8 mouse cellular contexts compared by ENCODE assay signal in the genomic region with DNA sequence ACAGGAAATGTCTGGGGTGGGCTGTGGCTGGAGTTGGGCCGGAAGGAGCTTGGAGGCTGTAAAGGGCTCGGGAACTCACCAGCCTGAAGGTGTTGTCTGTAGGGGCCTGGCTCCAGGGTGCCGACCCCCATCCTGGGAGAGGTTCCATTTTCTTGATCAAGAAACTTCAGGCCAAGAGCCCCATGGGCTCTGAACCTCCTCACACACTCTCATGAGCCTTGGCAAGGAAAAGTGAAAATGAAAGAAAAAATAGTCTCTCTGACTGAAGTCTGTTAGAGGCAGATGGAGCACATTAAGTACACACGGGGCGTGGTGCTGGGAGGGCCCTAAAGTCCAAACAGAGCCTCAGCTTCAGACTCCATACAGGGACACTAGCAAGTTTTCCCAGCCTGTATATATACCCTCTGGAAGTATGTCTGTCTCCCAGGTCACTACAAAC. TPM values are rescaled to one million over a fixed set of nuclear protein-coding genes. Genes with fewer than 3 reads are reported as not detected.
A peak's percentile ranks its signal among the peaks of the same experiment; 100 is the strongest.
DNase-seq lines count a peak whose midpoint lies in the region; ATAC-seq lines count a peak whose summit lies in the region.

No protein-coding gene starts in this region.

- no peaks in the 10 kb centered on the region for H3K9me3 ChIP-seq in intestine, embryonic 14.5 days (ENCODE audit: control insufficient read depth, low read length)
- H3K9me3 ChIP-seq in liver, embryonic 15.5 days (replicated peaks), result no peaks in the 10 kb centered on the region

- H3K4me2 ChIP-seq in intestine, embryonic 14.5 days (ENCODE audit: low read length), result peak overlapping the region; percentile 48
- peak overlapping the region; percentile 87 for H3K4me2 ChIP-seq in liver, embryonic 15.5 days

- WGBS in intestine, embryonic 14.5 days, result 16% methylated on average over 5 of the region's 5 CpGs
- WGBS in liver, embryonic 15.5 days (ENCODE audit: insufficient replicate concordance), result 2% methylated on average over 5 of the region's 5 CpGs

- H3K27me3 ChIP-seq in intestine, embryonic 14.5 days (replicated peaks; ENCODE audit: control insufficient read depth, insufficient read depth, low read length), result no peaks in the 10 kb centered on the region
- H3K27me3 ChIP-seq in liver, embryonic 15.5 days, result no peaks in the 10 kb centered on the region

- peak overlapping the region; percentile 67 for H3K27ac ChIP-seq in intestine, embryonic 14.5 days (ENCODE audit: low read depth)
- peak overlapping the region; percentile 95 for H3K27ac ChIP-seq in liver, embryonic 15.5 days (replicated peaks)

- H3K9ac ChIP-seq in intestine, embryonic 14.5 days (ENCODE audit: low read length), result no peak overlapping the region
- peak overlapping the region; percentile 91 for H3K9ac ChIP-seq in liver, embryonic 15.5 days

- H3K4me3 ChIP-seq in intestine, embryonic 14.5 days (ENCODE audit: low read depth, low read length), result peak overlapping the region; percentile 10; the same call in 1 of the 2 replicates
- peak overlapping the region; percentile 70 for H3K4me3 ChIP-seq in liver, embryonic 15.5 days (replicated peaks)

- intact Hi-C loops in left cerebral cortex, postnatal 4 days (cut with DNase I), result no loop called here

- H3K36me3 ChIP-seq in intestine, embryonic 14.5 days (ENCODE audit: control insufficient read depth, insufficient read depth, low read length), result no peaks in the 10 kb centered on the region
- H3K36me3 ChIP-seq in liver, embryonic 15.5 days (replicated peaks), result peaks cover 43% of the 10 kb centered on the region

- ATAC-seq in erythroblast, adult 5-6 weeks (replicated peaks; ENCODE audit: low FRiP score, poor library complexity, severe bottlenecking), result peak; percentile 67
- ATAC-seq in intestine, embryonic 14.5 days (replicated peaks; ENCODE audit: low FRiP score, low TSS enrichment, low read depth), result peak; percentile 53; the same call in 1 of the 2 replicates
- ATAC-seq in liver, embryonic 15.5 days (ENCODE audit: insufficient read depth), result peak; percentile 75

- DNase-seq in gastrocnemius, adult 18-20 months (ENCODE audit: low spot score), result peak; percentile 60
- DNase-seq in gastrocnemius, postnatal 4 days (ENCODE audit: low spot score in 2 of 2), result no peak
- DNase-seq in intestine, embryonic 14.5 days (ENCODE audit: low spot score), result no peak
- peak; percentile 66 to 78 for DNase-seq in spleen, postnatal 10 days (ENCODE audit: low spot score in 2 of 2)
- DNase-seq in left cerebral cortex, postnatal 4 days, result no peak
- DNase-seq in yolk sac, embryonic 10.5 days (ENCODE audit: low spot score), result no peak

- peaks cover 25% of the 10 kb centered on the region for H3K4me1 ChIP-seq in intestine, embryonic 14.5 days (replicated peaks; ENCODE audit: control insufficient read depth, insufficient read depth, low read length)
- peaks cover 73% of the 10 kb centered on the region for H3K4me1 ChIP-seq in liver, embryonic 15.5 days (replicated peaks)

RNA-seq across cellular contexts. Expression of a gene that starts 0.4 kb away (rescaled TPM):
- total RNA-seq in gastrocnemius, adult 18-20 months (2021), result 1 to 10 TPM; 1.3 to 1.9 TPM
- 1 to 10 TPM; 3.2 to 4.3 TPM for total RNA-seq in gastrocnemius, postnatal 4 days (2021)
- 634 and 677 TPM in 2 replicates for total RNA-seq in erythroblast, adult 5-6 weeks (2015; ENCODE audit: low replicate concordance)
- 775 and 846 TPM in 2 replicates for total RNA-seq in erythroblast, adult 5-6 weeks (2017; ENCODE audit: low replicate concordance)
- polyA plus RNA-seq in intestine, embryonic 14.5 days (2014; fragmentation: Nextera tagmentation; extraction: Ambion mirVana), result 1.5 and 1.6 TPM in 2 replicates
- polyA plus RNA-seq in liver, embryonic 15.5 days (2015; fragmentation: Nextera tagmentation; extraction: Ambion mirVana), result 56.7 and 64.6 TPM in 2 replicates
- total RNA-seq in left cerebral cortex, postnatal 4 days (2021), result 1 to 10 TPM in 1 of 2 experiments, under 1 TPM in 1; 0.58 to 1.1 TPM

RNA-seq across cellular contexts. Expression of a gene that starts 29.0 kb away (rescaled TPM):
- 10 to 100 TPM; 69.5 to 73.0 TPM for total RNA-seq in gastrocnemius, adult 18-20 months (2021)
- 100 to 1,000 TPM; 100 to 112 TPM for total RNA-seq in gastrocnemius, postnatal 4 days (2021)
- total RNA-seq in erythroblast, adult 5-6 weeks (2015; ENCODE audit: low replicate concordance), result 3.6 and 8.8 TPM in 2 replicates
- total RNA-seq in erythroblast, adult 5-6 weeks (2017; ENCODE audit: low replicate concordance), result 2.3 and 2.5 TPM in 2 replicates
- 37.1 and 39.8 TPM in 2 replicates for polyA plus RNA-seq in intestine, embryonic 14.5 days (2014; fragmentation: Nextera tagmentation; extraction: Ambion mirVana)
- polyA plus RNA-seq in liver, embryonic 15.5 days (2015; fragmentation: Nextera tagmentation; extraction: Ambion mirVana), result 8.1 and 9.0 TPM in 2 replicates
- 10 to 100 TPM; 19.5 to 19.8 TPM for total RNA-seq in left cerebral cortex, postnatal 4 days (2021)

RNA-seq across cellular contexts. Expression of a gene that starts 32.8 kb away (rescaled TPM):
- total RNA-seq in gastrocnemius, adult 18-20 months (2021), result not detected
- total RNA-seq in gastrocnemius, postnatal 4 days (2021), result under 1 TPM; 0.49 to 0.67 TPM
- not detected in 2 replicates for total RNA-seq in erythroblast, adult 5-6 weeks (2015; ENCODE audit: low replicate concordance)
- total RNA-seq in erythroblast, adult 5-6 weeks (2017; ENCODE audit: low replicate concordance), result not detected in 2 replicates
- 1.8 and 2.3 TPM in 2 replicates for polyA plus RNA-seq in intestine, embryonic 14.5 days (2014; fragmentation: Nextera tagmentation; extraction: Ambion mirVana)
- polyA plus RNA-seq in liver, embryonic 15.5 days (2015; fragmentation: Nextera tagmentation; extraction: Ambion mirVana), result 0.15 and 0.17 TPM in 2 replicates
- total RNA-seq in left cerebral cortex, postnatal 4 days (2021), result 10 to 100 TPM; 56.8 to 74.5 TPM

RNA-seq across cellular contexts. Expression of a gene that starts 36.0 kb away (rescaled TPM):
- 10 to 100 TPM; 31.9 to 35.6 TPM for total RNA-seq in gastrocnemius, adult 18-20 months (2021)
- 10 to 100 TPM; 27.4 to 29.9 TPM for total RNA-seq in gastrocnemius, postnatal 4 days (2021)
- 11.7 and 19.6 TPM in 2 replicates for total RNA-seq in erythroblast, adult 5-6 weeks (2015; ENCODE audit: low replicate concordance)
- 11.1 and 11.2 TPM in 2 replicates for total RNA-seq in erythroblast, adult 5-6 weeks (2017; ENCODE audit: low replicate concordance)
- 45.4 and 46.7 TPM in 2 replicates for polyA plus RNA-seq in intestine, embryonic 14.5 days (2014; fragmentation: Nextera tagmentation; extraction: Ambion mirVana)
- 21.7 and 24.4 TPM in 2 replicates for polyA plus RNA-seq in liver, embryonic 15.5 days (2015; fragmentation: Nextera tagmentation; extraction: Ambion mirVana)
- 10 to 100 TPM; 34.5 to 39.8 TPM for total RNA-seq in left cerebral cortex, postnatal 4 days (2021)

RNA-seq across cellular contexts. Expression of a gene that starts 58.5 kb away (rescaled TPM):
- total RNA-seq in gastrocnemius, adult 18-20 months (2021), result not detected
- under 1 TPM; 0.34 to 0.62 TPM for total RNA-seq in gastrocnemius, postnatal 4 days (2021)
- 1.0 and 4.0 TPM in 2 replicates for total RNA-seq in erythroblast, adult 5-6 weeks (2015; ENCODE audit: low replicate concordance)
- 7.1 and 9.9 TPM in 2 replicates for total RNA-seq in erythroblast, adult 5-6 weeks (2017; ENCODE audit: low replicate concordance)
- polyA plus RNA-seq in intestine, embryonic 14.5 days (2014; fragmentation: Nextera tagmentation; extraction: Ambion mirVana), result not detected in 2 replicates
- 2.3 and 3.1 TPM in 2 replicates for polyA plus RNA-seq in liver, embryonic 15.5 days (2015; fragmentation: Nextera tagmentation; extraction: Ambion mirVana)
- under 1 TPM; 0.28 to 0.54 TPM for total RNA-seq in left cerebral cortex, postnatal 4 days (2021)

Comparison
In these comparisons a context has a peak if more than half of its experiments do, and no peak if none do; other contexts are left out.
1. DNase-seq: peak in gastrocnemius, adult 18-20 months (single experiment) and spleen, postnatal 10 days (2 of 2); none in gastrocnemius, postnatal 4 days (0 of 2), intestine, embryonic 14.5 days (single experiment), left cerebral cortex, postnatal 4 days (single experiment) and yolk sac, embryonic 10.5 days (single experiment).
2. RNA of a gene that starts 0.4 kb away (total RNA-seq): 634 to 846 TPM in erythroblast, adult 5-6 weeks; 3.2 to 4.3 TPM in gastrocnemius, postnatal 4 days, 1.3 to 1.9 TPM in gastrocnemius, adult 18-20 months and 0.58 to 1.1 TPM in left cerebral cortex, postnatal 4 days; every median in the first group is over 100 times any median in the second.
3. RNA of a gene that starts 32.8 kb away (total RNA-seq): 56.8 to 74.5 TPM in left cerebral cortex, postnatal 4 days; 0.49 to 0.67 TPM in gastrocnemius, postnatal 4 days, not detected in gastrocnemius, adult 18-20 months and not detected in erythroblast, adult 5-6 weeks; every median in the first group is over 10 times any median in the second.
4. Peak in every context shown above with its lines, with median percentiles within 50 percentile points of each other: ATAC-seq.